Mouse (Mus musculus) adrenal gland (tissue): Measurements from ENCODE around the gene Mrgpra6.

Experiments
- intact Hi-C: fragments of 180-260 bp; cut with DNase I; formaldehyde crosslinking; loops from one replicate; pipeline ENCODE4 v1.15.1; 2025
- long read RNA-seq, 2 experiments: library from polyadenylated mRNA; unstranded; transcript quantifications; one replicate each; pipeline ENCODE4 v2.0.0; 2020; ENCODE audit warnings: borderline replicate concordance in 1 of 2; ENCODE audit not compliant: insufficient replicate concordance in 1 of 2

Gene Mrgpra6
- long read RNA-seq, experiment 1 = 0 reads
- long read RNA-seq, experiment 2 = 0 reads

GRCm38 (mm10) chr7:47204830-47205229 lies at the start of gene Mrgpra6:
Mrgpra6 (minus strand) TSS chr7:47204920.
- intact Hi-C loops = no loop called here

DNA sequence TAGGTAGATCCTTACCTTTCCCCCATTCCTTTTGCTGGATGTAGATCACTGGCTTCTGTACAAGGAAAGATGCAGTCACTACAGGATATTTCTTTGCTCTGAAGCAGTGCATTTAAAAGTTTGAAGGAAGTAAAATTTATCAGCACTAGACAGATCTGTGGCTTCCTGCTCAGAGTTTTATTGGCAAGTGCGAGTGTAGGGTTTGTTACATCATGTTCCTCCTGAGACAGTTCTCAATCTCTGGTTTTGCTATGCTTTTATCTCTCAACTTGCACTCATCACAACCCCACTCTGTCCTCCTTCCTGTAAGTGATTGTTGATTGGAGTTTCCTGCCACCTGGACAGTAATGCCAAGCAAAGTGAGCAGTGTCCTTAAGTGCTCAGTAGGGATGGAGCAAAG lies 48.0 kb upstream of the Mrgpra6 start, which contains the start of gene Mrgpra9:
Gene Mrgpra9 (minus strand): TSS at position 79 of the 400 bp plus-strand sequence.
- intact Hi-C loops = no loop called here

DNA sequence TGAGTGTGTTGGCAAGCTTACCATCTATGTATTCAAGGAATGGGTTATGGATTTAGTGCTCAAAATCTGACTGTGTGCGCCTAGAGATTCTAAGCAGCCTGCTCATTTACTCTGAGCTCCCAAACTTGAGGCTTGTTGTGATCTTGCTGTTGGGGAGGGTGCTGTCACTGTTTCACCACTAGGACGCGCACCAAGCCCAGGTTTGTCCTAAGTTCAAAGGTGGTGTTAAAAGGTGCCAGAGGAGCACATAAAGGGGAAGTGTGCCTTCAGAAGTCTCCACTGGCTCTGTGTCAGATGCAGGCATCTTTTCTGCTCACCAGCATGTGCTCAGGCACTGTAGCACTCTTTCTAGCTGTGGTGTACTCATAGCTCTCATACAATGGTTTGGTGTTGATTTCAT lies 39.9 kb upstream of the Mrgpra6 start:
- intact Hi-C loops = no loop called here

- intact Hi-C loops = no loop called here
These were observed 9.4 kb downstream of the Mrgpra6 start for GRCm38 (mm10) chr7:47195271-47195670.

DNA sequence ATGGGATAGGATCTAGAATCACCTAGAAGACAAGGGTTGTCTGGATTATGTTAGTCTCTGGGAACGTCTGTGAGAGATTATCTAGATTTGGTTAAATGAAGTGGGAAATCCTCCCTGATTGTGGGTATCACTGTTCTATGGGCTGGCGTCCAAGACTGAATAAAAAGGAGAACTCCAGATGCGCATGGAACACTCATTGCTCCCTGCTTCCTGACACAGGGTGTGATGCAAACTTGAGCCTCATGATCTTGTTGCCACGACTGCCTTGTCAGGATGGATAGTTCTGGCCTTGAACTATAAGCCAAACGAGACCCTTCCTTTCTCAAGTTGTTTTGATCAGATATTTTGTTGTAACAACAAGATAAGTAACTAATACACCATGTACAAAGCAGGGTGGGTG lies 33.9 kb downstream of the Mrgpra6 start:
- intact Hi-C loops = no loop called here

- intact Hi-C loops = no loop called here
These were observed 39.7 kb downstream of the Mrgpra6 start for GRCm38 (mm10) chr7:47165028-47165427.

DNA sequence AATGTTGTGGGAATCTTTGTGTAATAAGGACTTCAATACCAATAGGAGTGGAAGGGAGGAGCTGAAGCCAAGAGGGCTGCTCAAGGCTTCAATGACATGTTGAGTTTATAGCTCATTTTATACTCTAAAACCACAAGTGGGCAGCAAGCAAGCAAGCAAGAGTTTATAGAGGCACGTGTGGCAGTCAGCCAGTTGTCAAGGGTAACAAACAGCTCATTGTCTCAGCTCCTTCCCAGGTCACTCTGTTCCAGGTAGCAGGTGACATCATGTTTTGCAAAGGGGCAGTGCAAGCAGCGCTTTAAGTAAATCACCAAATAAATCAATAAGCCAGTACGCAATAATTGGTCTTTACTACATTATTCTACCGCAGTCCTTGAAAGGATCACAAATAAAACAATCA lies 41.5 kb downstream of the Mrgpra6 start:
- intact Hi-C loops = no loop called here

GRCm38 (mm10) chr7:47158451-47158850 lies 46.3 kb downstream of the Mrgpra6 start:
- intact Hi-C loops = no loop called here

DNA sequence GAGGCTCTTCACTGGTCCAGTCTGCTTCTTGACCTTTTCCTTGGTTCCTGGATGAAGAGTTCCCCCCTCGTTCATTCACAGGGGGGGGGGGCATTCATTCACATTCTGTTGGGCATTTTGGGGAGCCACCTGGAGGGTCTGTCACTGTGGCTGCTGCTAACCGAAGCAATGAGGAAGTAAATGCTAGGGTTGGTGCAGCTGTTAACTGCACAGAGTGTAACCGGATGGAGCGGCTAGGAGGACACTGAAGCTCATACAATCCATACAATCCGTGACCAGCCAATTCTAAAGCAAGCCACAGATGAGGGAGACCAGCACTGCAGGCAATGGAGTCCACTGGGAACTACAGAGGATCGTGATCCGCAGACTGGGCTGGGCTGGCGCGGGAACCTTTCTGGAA lies 47.0 kb downstream of the Mrgpra6 start:
- intact Hi-C loops = no loop called here

DNA sequence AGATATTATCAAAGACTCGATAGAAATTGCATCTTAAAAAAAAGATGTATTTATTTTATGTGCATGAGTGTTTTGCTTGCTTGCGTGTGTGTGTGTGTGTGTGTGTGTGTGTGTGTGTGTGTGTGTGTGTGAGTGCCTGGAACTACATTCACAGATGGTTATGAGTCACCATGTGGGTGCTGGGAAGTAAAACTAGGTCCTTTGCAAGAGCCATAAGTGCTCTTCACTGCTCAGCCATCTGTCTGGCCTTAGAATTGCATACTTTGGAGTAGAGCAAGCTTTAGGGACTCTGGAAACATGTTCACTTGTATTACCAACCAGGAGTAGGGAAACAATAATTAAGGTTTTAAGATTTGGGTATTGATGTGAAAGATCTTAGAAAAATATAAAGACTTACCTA lies 48.9 kb downstream of the Mrgpra6 start:
- intact Hi-C loops = no loop called here

- intact Hi-C loops = no loop called here
These were observed 49.3 kb downstream of the Mrgpra6 start for GRCm38 (mm10) chr7:47155396-47155795.

DNA sequence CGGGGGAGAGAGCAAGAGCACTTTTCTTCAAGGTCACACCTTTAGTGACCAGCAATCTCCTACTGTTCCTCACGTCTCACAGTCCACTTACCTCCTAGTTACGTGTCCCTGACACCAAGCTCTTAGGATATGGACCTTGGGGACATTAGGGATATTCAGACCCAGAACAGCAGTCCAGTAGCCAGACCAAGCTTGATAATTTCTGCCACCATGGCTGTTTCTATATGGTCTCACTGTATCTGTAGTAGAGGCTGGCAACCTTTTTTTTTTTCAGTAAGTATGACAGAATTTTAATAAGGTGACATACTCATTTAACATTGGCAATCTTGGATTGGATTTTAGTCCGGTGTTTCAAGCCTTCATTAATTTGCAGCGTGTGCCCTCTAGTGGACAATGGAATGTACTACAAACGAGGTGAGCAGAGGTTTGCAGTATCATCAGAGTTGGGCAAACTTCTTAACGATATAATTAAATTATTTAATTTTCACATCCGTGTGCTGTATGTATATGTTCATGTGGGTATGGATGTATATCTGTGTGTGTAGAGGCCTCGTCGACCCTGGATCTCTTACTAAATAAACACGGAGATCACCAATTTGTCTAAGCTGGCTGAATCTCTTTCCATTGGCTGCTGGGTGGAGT lies 54.2 kb downstream of the Mrgpra6 start:
- intact Hi-C loops = loop anchor here (1.0 to 2.0 kb wide), 2 partner anchors 127 to 188 kb away; no protein-coding TSS in a partner anchor

- intact Hi-C loops = loop anchor here (5.0 kb wide), 1 partner anchor 51 kb away; no protein-coding TSS in a partner anchor
These were observed 56.4 kb downstream of the Mrgpra6 start for GRCm38 (mm10) chr7:47148298-47148697.

DNA sequence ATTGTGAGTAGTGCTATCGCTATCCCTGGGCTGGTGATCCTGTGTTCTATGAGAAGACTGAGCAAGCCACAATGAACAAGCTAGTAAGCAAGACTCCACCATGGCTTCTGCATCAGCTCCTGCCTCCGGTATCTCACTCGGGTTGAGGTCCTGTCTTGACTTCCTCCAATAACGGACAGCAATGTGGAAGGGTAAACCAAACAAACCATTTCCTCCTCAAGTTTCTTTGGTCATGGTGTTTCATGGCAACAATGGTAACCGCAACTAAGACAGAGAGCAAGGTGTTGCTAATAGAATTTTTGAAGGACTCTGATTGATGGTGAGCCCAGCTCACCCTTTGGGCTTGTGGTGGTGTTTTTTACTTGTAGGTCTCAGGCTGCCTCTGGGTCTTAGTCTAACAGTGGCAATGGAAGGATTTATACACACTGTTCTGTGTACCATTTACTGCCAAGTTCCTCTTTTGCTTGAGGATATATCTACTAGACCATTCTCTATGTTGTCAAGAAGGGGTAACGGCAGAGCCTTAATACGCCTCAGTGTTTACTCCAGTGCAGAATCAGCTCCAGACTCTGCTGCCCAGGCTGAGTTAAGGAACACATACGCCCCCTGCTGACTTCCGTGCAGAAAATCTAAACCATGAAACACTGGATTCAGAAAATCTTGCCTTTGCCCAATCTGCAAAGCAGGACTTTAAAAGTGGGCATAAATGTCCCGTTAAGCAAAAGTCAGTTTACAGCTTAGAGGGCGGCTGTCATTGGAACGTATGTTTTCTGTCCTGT lies 58.5 kb downstream of the Mrgpra6 start:
- intact Hi-C loops = loop anchor here (1.0 to 5.0 kb wide), 3 partner anchors 49 to 123 kb away; no protein-coding TSS in a partner anchor

- intact Hi-C loops = no loop called here
These were observed 60.4 kb downstream of the Mrgpra6 start for GRCm38 (mm10) chr7:47144299-47144698.

DNA sequence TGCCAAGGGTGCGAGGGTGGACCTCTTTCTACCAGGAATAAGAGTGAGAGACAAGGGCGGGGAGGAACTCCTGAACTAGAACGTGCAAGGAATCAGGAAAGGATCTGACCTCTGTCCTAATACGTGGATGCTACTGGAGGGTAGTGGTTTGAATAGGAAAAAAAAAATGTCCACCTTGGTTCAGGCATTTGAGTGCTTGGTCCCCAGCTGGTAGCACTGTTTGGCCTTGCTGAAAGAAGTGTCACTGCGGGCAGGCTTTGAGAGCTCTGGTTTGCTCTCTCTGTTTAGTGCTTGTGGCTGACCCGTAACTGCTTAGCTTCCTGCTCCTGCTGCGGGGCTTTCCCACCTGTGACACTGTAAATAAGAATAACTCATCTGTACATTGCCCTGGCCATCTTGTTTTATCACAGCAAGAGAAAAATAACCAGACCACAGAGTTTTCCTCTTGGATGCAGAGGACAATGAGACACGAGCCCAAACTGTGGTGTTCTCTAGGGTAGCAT lies 64.8 kb downstream of the Mrgpra6 start:
- intact Hi-C loops = no loop called here
